Mouse (Mus musculus) central nervous system, embryonic 18 days (tissue): Measurements from ENCODE around the gene Cd2ap. TPM values are rescaled to one million over a fixed set of nuclear protein-coding genes. Genes with fewer than 3 reads are reported as not detected.

Experiments used
- polyA plus RNA-seq: library from polyadenylated mRNA; depleted of rRNA; stranded (reverse); fragments of >200 nt; gene quantifications from 2 replicates; pipeline ENCODE4 v1.2.3, GENCODE M21; 2012; rRNA removed

Cd2ap gene
- polyA plus RNA-seq = 16.7 TPM in 2 replicates

GRCm38 (mm10) chr17:42876001-42876903, at the start of gene Cd2ap:
Cd2ap (minus strand) TSS chr17:42876665.

Other genes starting within 250 kb of the Cd2ap start
- 1.3 and 1.7 TPM in 2 replicates for gene Adgrf4, start 184.4 kb downstream of the Cd2ap start, polyA plus RNA-seq
- gene Adgrf2, start 134.5 kb downstream of the Cd2ap start, polyA plus RNA-seq = 0.44 and 0.49 TPM in 2 replicates
- 69.7 and 70.5 TPM in 2 replicates for gene Tnfrsf21, start 139.9 kb upstream of the Cd2ap start, polyA plus RNA-seq